Mouse (Mus musculus): Measurements from ENCODE around the gene Sbds. TPM values are rescaled to one million over a fixed set of nuclear protein-coding genes. Genes with fewer than 3 reads are reported as not detected.

The Sbds gene
- polyA plus RNA-seq, 1 experiment from 2014 or later: 45.6 TPM

DNA sequence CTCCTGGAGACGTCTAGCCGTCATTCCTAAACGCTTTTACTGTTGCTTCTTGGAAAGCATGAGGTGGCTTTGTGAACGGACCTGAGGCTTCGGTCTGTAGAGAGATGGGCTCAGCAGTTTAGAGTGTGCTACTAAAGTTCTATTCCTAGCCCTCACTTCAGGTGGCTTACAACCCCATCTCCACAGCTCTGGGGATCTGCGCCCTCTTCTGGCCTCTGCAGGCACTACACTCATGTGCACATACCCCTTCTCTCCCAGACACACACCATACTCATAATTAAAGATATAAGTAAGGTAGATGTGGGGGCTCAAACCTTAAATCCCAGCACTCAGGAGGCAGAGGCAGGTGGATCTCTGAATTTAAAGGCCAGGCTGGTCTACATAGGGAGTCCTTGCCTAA lies 34.9 kb upstream of the Sbds start:
- no peaks in the 10 kb centered on the region for H3K9me3 ChIP-seq (replicated peaks; ENCODE audit: control insufficient read depth, low read length)
- H3K27me3 ChIP-seq (ENCODE audit: control insufficient read depth, insufficient read depth, low read depth, low read length): no peaks in the 10 kb centered on the region
- peaks cover 6% of the 10 kb centered on the region; the same call in 1 of the 2 replicates for H3K36me3 ChIP-seq (ENCODE audit: control insufficient read depth, insufficient read depth)
- 85% methylated on average over 6 of the region's 6 CpGs for WGBS (ENCODE audit: insufficient replicate concordance)
- no peak for ATAC-seq (ENCODE audit: low read depth)
- H3K9ac ChIP-seq (ENCODE audit: low read depth, low read length): no peak overlapping the region
- no peak overlapping the region for H3K4me2 ChIP-seq (ENCODE audit: low read depth, low read length)
- no peak overlapping the region for H3K27ac ChIP-seq (ENCODE audit: low read length)
- H3K4me1 ChIP-seq (ENCODE audit: control insufficient read depth, low read depth, low read length): no peaks in the 10 kb centered on the region
- no peak overlapping the region for H3K4me3 ChIP-seq (ENCODE audit: low read depth, low read length)

DNA sequence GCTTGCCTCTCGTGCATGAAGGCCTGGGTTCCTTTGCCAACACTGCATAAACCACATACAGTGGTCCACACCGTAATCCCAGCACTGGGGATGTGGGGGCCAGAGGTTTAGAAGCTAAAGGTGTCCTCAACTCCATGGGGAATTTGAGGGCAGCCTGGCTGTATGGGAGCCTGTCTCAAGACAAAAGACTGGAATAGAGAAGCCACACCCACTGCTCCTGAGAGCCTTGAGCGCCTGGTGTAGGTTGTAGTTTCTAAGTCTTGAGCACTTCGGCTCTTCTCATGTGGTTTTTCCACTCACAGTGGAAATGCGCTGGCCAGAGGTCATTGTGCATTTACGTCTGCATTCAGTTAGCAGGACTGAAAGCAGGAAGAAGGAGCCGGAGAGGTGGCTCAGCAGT lies 32.8 kb upstream of the Sbds start:
- no peaks in the 10 kb centered on the region for H3K4me1 ChIP-seq (ENCODE audit: control insufficient read depth, low read depth, low read length)
- H3K27me3 ChIP-seq (ENCODE audit: control insufficient read depth, insufficient read depth, low read depth, low read length): no peaks in the 10 kb centered on the region
- H3K36me3 ChIP-seq (ENCODE audit: control insufficient read depth, insufficient read depth): peaks cover 11% of the 10 kb centered on the region; the same call in 1 of the 2 replicates
- H3K27ac ChIP-seq (ENCODE audit: low read length): no peak overlapping the region
- no peak overlapping the region for H3K4me2 ChIP-seq (ENCODE audit: low read depth, low read length)
- no peaks in the 10 kb centered on the region for H3K9me3 ChIP-seq (replicated peaks; ENCODE audit: control insufficient read depth, low read length)
- no peak for ATAC-seq (ENCODE audit: low read depth)
- H3K9ac ChIP-seq (ENCODE audit: low read depth, low read length): no peak overlapping the region
- WGBS (ENCODE audit: insufficient replicate concordance): 79% methylated on average over 7 of the region's 7 CpGs
- H3K4me3 ChIP-seq (ENCODE audit: low read depth, low read length): no peak overlapping the region

DNA sequence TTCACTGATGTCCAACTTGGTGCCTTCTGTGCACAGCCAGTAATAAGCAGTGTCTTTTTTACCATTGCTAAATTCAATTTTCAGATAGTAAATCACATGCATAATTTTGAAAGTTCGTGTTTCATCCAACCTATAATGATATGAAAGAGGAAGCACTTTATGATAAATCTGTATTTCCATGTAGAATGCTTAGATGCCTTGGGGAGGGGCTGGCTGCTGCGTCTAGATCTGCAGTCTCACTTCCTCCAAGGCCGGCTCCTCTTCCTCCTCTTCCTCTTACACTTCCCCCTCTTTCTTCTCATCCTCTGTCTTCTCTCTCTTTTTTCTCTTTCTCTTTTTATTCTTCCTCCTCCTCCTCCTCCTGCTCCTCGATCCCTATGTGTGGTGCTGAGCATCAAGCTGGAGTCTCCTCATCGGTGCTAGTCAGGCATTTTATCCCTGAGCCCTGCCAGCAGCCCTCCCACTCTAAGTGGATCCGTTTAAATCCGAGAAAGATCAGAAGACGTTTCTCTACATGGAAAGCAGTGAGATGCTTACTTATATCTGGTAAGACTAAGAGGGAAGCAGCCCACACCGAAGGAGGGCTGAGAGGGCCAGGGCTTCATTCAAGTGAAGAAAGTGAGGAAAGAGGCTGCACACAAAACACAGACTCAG lies 27.9 kb upstream of the Sbds start:
- no peak overlapping the region for H3K27ac ChIP-seq (ENCODE audit: low read length)
- H3K4me3 ChIP-seq (ENCODE audit: low read depth, low read length): no peak overlapping the region
- peaks cover 17% of the 10 kb centered on the region for H3K36me3 ChIP-seq (ENCODE audit: control insufficient read depth, insufficient read depth)
- H3K4me2 ChIP-seq (ENCODE audit: low read depth, low read length): no peak overlapping the region
- H3K9me3 ChIP-seq (replicated peaks; ENCODE audit: control insufficient read depth, low read length): no peaks in the 10 kb centered on the region
- no peaks in the 10 kb centered on the region for H3K27me3 ChIP-seq (ENCODE audit: control insufficient read depth, insufficient read depth, low read depth, low read length)
- no peaks in the 10 kb centered on the region for H3K4me1 ChIP-seq (ENCODE audit: control insufficient read depth, low read depth, low read length)
- ATAC-seq (ENCODE audit: low read depth): no peak
- no peak overlapping the region for H3K9ac ChIP-seq (ENCODE audit: low read depth, low read length)
- 71% methylated on average over 9 of the region's 9 CpGs for WGBS (ENCODE audit: insufficient replicate concordance)

DNA sequence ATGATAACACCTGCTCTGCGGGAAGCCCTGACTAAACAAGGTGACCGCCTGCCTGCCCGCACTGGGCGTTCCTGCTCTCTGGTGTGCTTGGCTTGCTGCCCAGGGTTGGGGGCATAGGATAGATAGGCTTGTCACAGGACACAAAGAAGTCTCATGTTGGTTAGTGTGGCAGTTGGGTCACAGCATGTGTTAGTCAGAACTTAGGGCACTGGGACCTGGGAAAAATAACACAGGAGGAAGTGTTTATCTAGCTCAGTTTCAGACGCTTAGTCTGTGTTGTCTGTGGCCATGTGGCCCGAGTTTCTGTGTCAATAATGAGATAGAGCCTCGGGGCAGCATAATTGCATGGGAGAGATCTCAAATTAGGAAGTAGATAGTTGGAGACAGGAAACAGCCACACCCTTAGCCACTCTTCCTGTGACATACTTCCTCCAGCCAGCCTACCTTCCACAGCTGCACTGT lies 22.7 kb upstream of the Sbds start:
- Histone ChIP-seq H3K36me3 (ENCODE audit: control insufficient read depth, insufficient read depth) (peaks cover 16% of the 10 kb centered on the region), H3K4me2 (ENCODE audit: low read depth, low read length) (no peak overlapping the region), H3K27me3 (ENCODE audit: control insufficient read depth, insufficient read depth, low read depth, low read length) (no peaks in the 10 kb centered on the region), H3K9me3 (replicated peaks; ENCODE audit: control insufficient read depth, low read length) (no peaks in the 10 kb centered on the region), H3K4me3 (ENCODE audit: low read depth, low read length) (no peak overlapping the region), H3K4me1 (ENCODE audit: control insufficient read depth, low read depth, low read length) (no peaks in the 10 kb centered on the region), H3K27ac (ENCODE audit: low read length) (no peak overlapping the region), H3K9ac (ENCODE audit: low read depth, low read length) (no peak overlapping the region)
- ATAC-seq (ENCODE audit: low read depth): peak; percentile 32
- 30% methylated on average over 7 of the region's 7 CpGs for WGBS (ENCODE audit: insufficient replicate concordance)

DNA sequence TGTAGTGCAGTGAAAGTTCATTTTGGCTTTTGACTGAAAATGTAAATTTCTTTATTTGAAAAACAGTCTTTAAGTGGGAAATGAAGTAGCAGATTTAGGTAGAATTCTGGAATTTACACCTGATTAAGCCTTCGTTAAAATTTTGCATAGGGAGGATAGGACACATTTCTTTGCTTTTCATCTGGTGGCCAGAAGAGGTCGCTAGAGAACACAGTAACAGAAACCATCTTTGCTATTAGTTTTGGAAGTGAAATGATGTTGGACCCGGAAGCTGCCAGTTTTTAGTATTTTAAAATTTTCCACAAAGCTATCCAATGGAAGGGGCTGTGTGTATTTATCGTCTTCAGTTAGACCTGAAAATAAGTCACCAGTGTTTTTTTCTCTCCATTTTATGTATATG lies 20.2 kb upstream of the Sbds start:
- 51% methylated on average over 4 of the region's 4 CpGs for WGBS (ENCODE audit: insufficient replicate concordance)
- no peak overlapping the region for H3K9ac ChIP-seq (ENCODE audit: low read depth, low read length)
- H3K4me2 ChIP-seq (ENCODE audit: low read depth, low read length): no peak overlapping the region
- no peak for ATAC-seq (ENCODE audit: low read depth)
- H3K9me3 ChIP-seq (replicated peaks; ENCODE audit: control insufficient read depth, low read length): no peaks in the 10 kb centered on the region
- peaks cover 10% of the 10 kb centered on the region for H3K36me3 ChIP-seq (ENCODE audit: control insufficient read depth, insufficient read depth)
- no peaks in the 10 kb centered on the region for H3K27me3 ChIP-seq (ENCODE audit: control insufficient read depth, insufficient read depth, low read depth, low read length)
- no peak overlapping the region for H3K27ac ChIP-seq (ENCODE audit: low read length)
- H3K4me3 ChIP-seq (ENCODE audit: low read depth, low read length): no peak overlapping the region
- H3K4me1 ChIP-seq (ENCODE audit: control insufficient read depth, low read depth, low read length): no peaks in the 10 kb centered on the region

DNA sequence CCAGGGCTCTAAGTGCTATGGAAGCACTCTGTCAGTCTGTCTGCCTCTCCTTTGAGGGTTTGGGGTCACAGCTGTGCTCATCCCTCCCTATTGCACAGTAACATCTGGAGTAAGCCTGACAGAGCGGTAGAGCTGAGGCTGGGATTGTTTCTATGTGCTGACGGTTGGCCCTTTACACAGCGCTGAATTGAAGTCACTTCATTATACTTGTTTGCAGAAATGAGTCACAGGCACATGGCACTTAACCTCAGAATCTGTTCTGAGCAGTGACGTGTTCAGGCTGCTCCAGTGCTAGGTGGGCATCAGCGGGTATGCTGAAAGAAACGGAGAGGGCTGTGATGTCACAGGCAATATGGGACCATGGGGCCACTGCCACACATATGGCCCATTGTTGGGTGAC lies 17.7 kb upstream of the Sbds start:
- no peak overlapping the region for H3K4me3 ChIP-seq (ENCODE audit: low read depth, low read length)
- no peaks in the 10 kb centered on the region for H3K9me3 ChIP-seq (replicated peaks; ENCODE audit: control insufficient read depth, low read length)
- H3K4me2 ChIP-seq (ENCODE audit: low read depth, low read length): no peak overlapping the region
- H3K27me3 ChIP-seq (ENCODE audit: control insufficient read depth, insufficient read depth, low read depth, low read length): no peaks in the 10 kb centered on the region
- 90% methylated on average over 6 of the region's 6 CpGs for WGBS (ENCODE audit: insufficient replicate concordance)
- peaks cover 16% of the 10 kb centered on the region for H3K36me3 ChIP-seq (ENCODE audit: control insufficient read depth, insufficient read depth)
- H3K4me1 ChIP-seq (ENCODE audit: control insufficient read depth, low read depth, low read length): no peaks in the 10 kb centered on the region
- ATAC-seq (ENCODE audit: low read depth): no peak
- no peak overlapping the region for H3K9ac ChIP-seq (ENCODE audit: low read depth, low read length)
- H3K27ac ChIP-seq (ENCODE audit: low read length): no peak overlapping the region

DNA sequence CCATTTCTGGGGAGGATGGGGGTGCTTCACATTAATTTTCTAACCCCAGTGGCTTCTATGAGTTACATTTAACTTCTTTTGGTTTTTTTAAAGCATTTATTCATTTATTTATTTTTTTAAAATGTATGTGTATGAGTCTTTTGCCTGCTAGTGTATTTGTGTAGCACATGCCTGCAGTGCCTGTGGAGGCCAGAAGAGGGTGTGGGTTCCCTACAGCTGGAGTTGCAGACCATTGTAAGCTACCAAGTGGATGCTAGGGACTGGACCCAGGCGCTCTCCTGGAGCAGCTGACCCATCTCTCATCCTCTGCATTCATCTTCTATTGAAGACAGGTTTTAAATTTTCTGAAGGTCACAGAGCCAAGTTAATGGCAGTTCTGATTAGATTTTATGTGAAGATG lies 17.0 kb upstream of the Sbds start:
- Histone ChIP-seq H3K4me1 (ENCODE audit: control insufficient read depth, low read depth, low read length) (no peaks in the 10 kb centered on the region), H3K9me3 (replicated peaks; ENCODE audit: control insufficient read depth, low read length) (no peaks in the 10 kb centered on the region), H3K36me3 (ENCODE audit: control insufficient read depth, insufficient read depth) (peaks cover 20% of the 10 kb centered on the region), H3K4me3 (ENCODE audit: low read depth, low read length) (no peak overlapping the region), H3K9ac (ENCODE audit: low read depth, low read length) (no peak overlapping the region), H3K4me2 (ENCODE audit: low read depth, low read length) (no peak overlapping the region), H3K27me3 (ENCODE audit: control insufficient read depth, insufficient read depth, low read depth, low read length) (no peaks in the 10 kb centered on the region), H3K27ac (ENCODE audit: low read length) (no peak overlapping the region)
- no peak for ATAC-seq (ENCODE audit: low read depth)
- WGBS (ENCODE audit: insufficient replicate concordance): 77% methylated on average over 1 of the region's 1 CpGs

DNA sequence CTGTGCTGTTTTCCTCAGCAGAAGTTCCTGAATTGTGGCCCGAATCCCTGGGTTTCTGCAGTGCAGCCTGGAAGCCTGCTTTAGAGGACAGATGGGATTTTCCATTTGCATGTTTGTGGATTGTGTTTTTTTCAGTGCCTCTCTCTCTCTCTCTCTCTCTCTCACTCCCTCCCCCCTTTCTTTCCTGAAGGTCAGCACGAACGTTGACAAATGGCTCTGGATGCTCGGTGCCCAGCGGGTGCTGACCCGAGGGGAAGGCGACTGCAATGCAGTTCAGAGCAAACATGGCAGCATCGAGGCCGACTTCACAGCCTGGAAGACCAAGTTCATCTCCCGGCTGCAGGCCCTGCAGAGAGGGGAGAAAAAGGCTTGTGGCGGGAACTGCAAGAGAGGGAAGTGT lies 13.6 kb upstream of the Sbds start:
- WGBS (ENCODE audit: insufficient replicate concordance): 73% methylated on average over 11 of the region's 11 CpGs
- no peak for ATAC-seq (ENCODE audit: low read depth)
- H3K4me1 ChIP-seq (ENCODE audit: control insufficient read depth, low read depth, low read length): no peaks in the 10 kb centered on the region
- H3K27ac ChIP-seq (ENCODE audit: low read length): no peak overlapping the region
- H3K27me3 ChIP-seq (ENCODE audit: control insufficient read depth, insufficient read depth, low read depth, low read length): no peaks in the 10 kb centered on the region
- H3K9ac ChIP-seq (ENCODE audit: low read depth, low read length): no peak overlapping the region
- no peak overlapping the region for H3K4me3 ChIP-seq (ENCODE audit: low read depth, low read length)
- peaks cover 25% of the 10 kb centered on the region for H3K36me3 ChIP-seq (ENCODE audit: control insufficient read depth, insufficient read depth)
- no peaks in the 10 kb centered on the region for H3K9me3 ChIP-seq (replicated peaks; ENCODE audit: control insufficient read depth, low read length)
- no peak overlapping the region for H3K4me2 ChIP-seq (ENCODE audit: low read depth, low read length)

DNA sequence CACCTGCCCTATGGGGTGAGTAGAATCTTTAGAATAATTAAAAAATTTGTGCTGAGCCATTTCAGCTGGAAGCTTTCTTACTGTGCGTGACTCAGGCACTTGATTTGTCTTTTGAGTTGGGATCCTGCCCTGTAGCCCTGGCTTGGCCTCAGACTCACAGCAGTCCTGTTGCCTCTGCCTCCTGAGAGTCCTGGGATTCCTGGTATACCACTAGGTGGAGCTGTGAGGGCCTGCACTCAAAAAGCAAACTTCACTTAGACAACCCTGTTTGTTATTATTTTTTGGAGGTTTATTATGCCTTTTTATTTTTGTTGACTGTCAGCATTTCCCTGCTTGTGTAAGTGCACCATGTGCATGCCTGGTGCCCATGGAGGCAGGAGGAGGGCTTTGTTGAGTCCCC lies 12.0 kb upstream of the Sbds start:
- WGBS (ENCODE audit: insufficient replicate concordance): 97% methylated on average over 1 of the region's 1 CpGs
- no peaks in the 10 kb centered on the region for H3K9me3 ChIP-seq (replicated peaks; ENCODE audit: control insufficient read depth, low read length)
- H3K27me3 ChIP-seq (ENCODE audit: control insufficient read depth, insufficient read depth, low read depth, low read length): no peaks in the 10 kb centered on the region
- H3K27ac ChIP-seq (ENCODE audit: low read length): no peak overlapping the region
- H3K4me3 ChIP-seq (ENCODE audit: low read depth, low read length): no peak overlapping the region
- H3K4me1 ChIP-seq (ENCODE audit: control insufficient read depth, low read depth, low read length): no peaks in the 10 kb centered on the region
- H3K9ac ChIP-seq (ENCODE audit: low read depth, low read length): no peak overlapping the region
- no peak for ATAC-seq (ENCODE audit: low read depth)
- H3K36me3 ChIP-seq (ENCODE audit: control insufficient read depth, insufficient read depth): peaks cover 25% of the 10 kb centered on the region
- H3K4me2 ChIP-seq (ENCODE audit: low read depth, low read length): no peak overlapping the region
